Mouse (Mus musculus): ENCODE data around the gene Bmp8b.

DNA sequence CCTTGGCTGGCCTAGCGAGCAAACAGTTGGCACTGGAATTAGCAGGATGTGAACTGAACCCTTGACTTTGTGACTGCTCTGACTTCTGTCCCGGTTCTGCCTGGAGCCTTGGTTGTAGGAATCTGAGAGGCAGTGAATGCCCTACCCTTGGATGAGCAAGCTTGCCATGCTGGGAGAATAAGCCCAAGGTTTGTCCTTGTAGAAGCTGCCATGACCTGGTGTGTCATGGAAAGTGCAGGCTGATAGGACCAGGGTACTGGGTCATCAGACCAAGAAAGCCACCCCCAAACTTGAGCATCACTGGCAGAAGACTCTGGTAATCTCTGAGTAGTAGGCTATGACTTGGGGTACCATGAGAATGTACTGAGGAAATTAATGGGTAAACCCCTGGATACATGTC is 16.3 kb downstream of the Bmp8b start:
- no peak for TF ChIP-seq ZC3H11A (IDR thresholded peaks at IDR 0.05; ENCODE audit: borderline replicate concordance, low read depth, low read length)
- TF ChIP-seq CHD2 (IDR thresholded peaks at IDR 0.05; ENCODE audit: low read depth, low read length): no peak
- no peak for TF ChIP-seq HCFC1 (IDR thresholded peaks at IDR 0.05; ENCODE audit: borderline replicate concordance, insufficient read depth, low read length)
- TF ChIP-seq ZNF384 (IDR thresholded peaks at IDR 0.05; ENCODE audit: low read depth, low read length): no peak

All from ES-E14 (cell line).